Mouse (Mus musculus): Measurements from ENCODE around the gene Zfp758. TPM values are rescaled to one million over a fixed set of nuclear protein-coding genes. Genes with fewer than 3 reads are reported as not detected.
"Not testable (repeated sequence)": the region's sequence is repeated elsewhere in the genome, so short reads cannot be mapped to it uniquely, and the experiment has no call there.

The Zfp758 gene
- 5.6 and 6.1 TPM in 2 replicates for polyA plus RNA-seq (2015; fragmentation: Nextera tagmentation; extraction: Ambion mirVana)

GRCm38 (mm10) chr17:22361101-22361781, at the start of gene Zfp758, which contains the start of gene Zfp944:
Zfp758 (plus strand) TSS chr17:22361453.
Zfp944 (minus strand) TSS chr17:22361400.
- DNase-seq (ENCODE audit: low spot score) (peak; percentile 62), ATAC-seq (ENCODE audit: low FRiP score, low TSS enrichment) (peak; percentile 99)
- peak within 1 kb of the TSS; percentile 56 for H3K4me3 ChIP-seq (ENCODE audit: low read depth, low read length)
- H3K4me2 ChIP-seq (replicated peaks; ENCODE audit: low read depth) = peak within 1 kb of the TSS; percentile 57
- 0% methylated on average over 26 of the region's 43 CpGs for WGBS
- H3K27ac ChIP-seq (replicated peaks) = peak within 1 kb of the TSS; percentile 82
- H3K27me3 ChIP-seq (ENCODE audit: control insufficient read depth, insufficient read depth, low read length); H3K4me1 ChIP-seq (replicated peaks; ENCODE audit: control insufficient read depth, insufficient read depth); H3K9me3 ChIP-seq (ENCODE audit: control insufficient read depth, low read length); H3K36me3 ChIP-seq (ENCODE audit: control insufficient read depth, insufficient read depth, low read length): not testable (repeated sequence)
- peak within 1 kb of the TSS; percentile 75 for H3K9ac ChIP-seq (ENCODE audit: low read length)

GRCm38 (mm10) chr17:22314219-22314618, 47.0 kb upstream of the Zfp758 start:
- not testable (repeated sequence) for DNase-seq (ENCODE audit: low spot score)
- Histone ChIP-seq H3K9ac (ENCODE audit: low read length) (peak overlapping the region; percentile 68), H3K27ac (replicated peaks) (peak overlapping the region; percentile 85)

GRCm38 (mm10) chr17:22314730-22315226, 46.5 kb upstream of the Zfp758 start, which contains the start of gene CT030661.1:
CT030661.1 (minus strand) TSS chr17:22314837.
- TF ChIP-seq CTCF (IDR thresholded peaks at IDR 0.05; ENCODE audit: low read depth) = peak; percentile 35

More at GRCm38 (mm10) chr17:22314219-22314618, 47.0 kb upstream of the Zfp758 start:
- not testable (repeated sequence) for H3K27me3 ChIP-seq (ENCODE audit: control insufficient read depth, insufficient read depth, low read length); H3K36me3 ChIP-seq (ENCODE audit: control insufficient read depth, insufficient read depth, low read length); H3K9me3 ChIP-seq (ENCODE audit: control insufficient read depth, low read length); H3K4me1 ChIP-seq (replicated peaks; ENCODE audit: control insufficient read depth, insufficient read depth)
- H3K4me3 ChIP-seq (ENCODE audit: low read depth, low read length) = peak overlapping the region; percentile 56
- ATAC-seq (ENCODE audit: low FRiP score, low TSS enrichment) = peak; percentile 73
- 2% methylated on average over 3 of the region's 3 CpGs for WGBS
- peak overlapping the region; percentile 52 for H3K4me2 ChIP-seq (replicated peaks; ENCODE audit: low read depth)

GRCm38 (mm10) chr17:22315247-22315646, 46.0 kb upstream of the Zfp758 start:
- peak overlapping the region; percentile 49; the same call in 1 of the 2 replicates for H3K27ac ChIP-seq (replicated peaks)
- not testable (repeated sequence) for H3K27me3 ChIP-seq (ENCODE audit: control insufficient read depth, insufficient read depth, low read length); ATAC-seq (ENCODE audit: low FRiP score, low TSS enrichment); H3K9me3 ChIP-seq (ENCODE audit: control insufficient read depth, low read length); DNase-seq (ENCODE audit: low spot score); H3K4me1 ChIP-seq (replicated peaks; ENCODE audit: control insufficient read depth, insufficient read depth); H3K36me3 ChIP-seq (ENCODE audit: control insufficient read depth, insufficient read depth, low read length)
- WGBS = 3% methylated on average over 2 of the region's 2 CpGs
- peak overlapping the region; percentile 68; the same call in 1 of the 2 replicates for H3K9ac ChIP-seq (ENCODE audit: low read length)
- peak overlapping the region; percentile 52 for H3K4me2 ChIP-seq (replicated peaks; ENCODE audit: low read depth)
- H3K4me3 ChIP-seq (ENCODE audit: low read depth, low read length) = peak overlapping the region; percentile 56

More at GRCm38 (mm10) chr17:22314730-22315226, 46.5 kb upstream of the Zfp758 start, which contains the start of gene CT030661.1:
- ATAC-seq (ENCODE audit: low FRiP score, low TSS enrichment) = peak; percentile 100
- under 1% methylated on average over 20 of the region's 20 CpGs for WGBS
- Histone ChIP-seq H3K9ac (ENCODE audit: low read length) (peak within 1 kb of the TSS; percentile 68), H3K4me3 (ENCODE audit: low read depth, low read length) (peak within 1 kb of the TSS; percentile 56), H3K4me2 (replicated peaks; ENCODE audit: low read depth) (peak within 1 kb of the TSS; percentile 52), H3K27ac (replicated peaks) (peak within 1 kb of the TSS; percentile 85)
- not testable (repeated sequence) for H3K36me3 ChIP-seq (ENCODE audit: control insufficient read depth, insufficient read depth, low read length); H3K27me3 ChIP-seq (ENCODE audit: control insufficient read depth, insufficient read depth, low read length); H3K9me3 ChIP-seq (ENCODE audit: control insufficient read depth, low read length); H3K4me1 ChIP-seq (replicated peaks; ENCODE audit: control insufficient read depth, insufficient read depth)
- DNase-seq (ENCODE audit: low spot score) = peak; percentile 85

GRCm38 (mm10) chr17:22352794-22353193, 8.5 kb upstream of the Zfp758 start:
- no peak for ATAC-seq (ENCODE audit: low FRiP score, low TSS enrichment)
- TF ChIP-seq EP300 (optimal IDR thresholded peaks at IDR 0.05) = no peak
- peak; percentile 85 for TF ChIP-seq CTCF (IDR thresholded peaks at IDR 0.05; ENCODE audit: low read depth)

GRCm38 (mm10) chr17:22360572-22360971, 681 bp upstream of the Zfp758 start:
- Histone ChIP-seq H3K4me3 (ENCODE audit: low read depth, low read length) (peak overlapping the region; percentile 56), H3K36me3 (ENCODE audit: control insufficient read depth, insufficient read depth, low read length) (no peaks in the 10 kb centered on the region), H3K4me1 (replicated peaks; ENCODE audit: control insufficient read depth, insufficient read depth) (no peaks in the 10 kb centered on the region), H3K9ac (ENCODE audit: low read length) (peak overlapping the region; percentile 61; the same call in 1 of the 2 replicates), H3K27ac (replicated peaks) (no peak overlapping the region), H3K4me2 (replicated peaks; ENCODE audit: low read depth) (peak overlapping the region; percentile 57), H3K27me3 (ENCODE audit: control insufficient read depth, insufficient read depth, low read length) (no peaks in the 10 kb centered on the region), H3K9me3 (ENCODE audit: control insufficient read depth, low read length) (no peaks in the 10 kb centered on the region)
- ATAC-seq (ENCODE audit: low FRiP score, low TSS enrichment) (no peak), DNase-seq (ENCODE audit: low spot score) (no peak)
- 16% methylated on average over 5 of the region's 5 CpGs for WGBS
- no peak for TF ChIP-seq EP300 (optimal IDR thresholded peaks at IDR 0.05)

More at GRCm38 (mm10) chr17:22352794-22353193, 8.5 kb upstream of the Zfp758 start:
- Histone ChIP-seq H3K4me3 (ENCODE audit: low read depth, low read length) (no peak overlapping the region), H3K27me3 (ENCODE audit: control insufficient read depth, insufficient read depth, low read length) (no peaks in the 10 kb centered on the region), H3K36me3 (ENCODE audit: control insufficient read depth, insufficient read depth, low read length) (no peaks in the 10 kb centered on the region; the same call in 1 of the 2 replicates), H3K9me3 (ENCODE audit: control insufficient read depth, low read length) (no peaks in the 10 kb centered on the region), H3K27ac (replicated peaks) (no peak overlapping the region), H3K4me2 (replicated peaks; ENCODE audit: low read depth) (no peak overlapping the region), H3K9ac (ENCODE audit: low read length) (no peak overlapping the region), H3K4me1 (replicated peaks; ENCODE audit: control insufficient read depth, insufficient read depth) (no peaks in the 10 kb centered on the region)
- DNase-seq (ENCODE audit: low spot score) = peak; percentile 26
